Mouse (Mus musculus): ENCODE measurements around the gene Nfe2l3.

- no peak for TF ChIP-seq CTCF (IDR thresholded peaks at IDR 0.05; ENCODE audit: low read depth, low read length)
- TF ChIP-seq GATA2 (IDR thresholded peaks at IDR 0.05; ENCODE audit: borderline replicate concordance, low read depth, low read length): no peak
Measured at GRCm38 (mm10) chr6:51486731-51487130, 54.3 kb downstream of the Nfe2l3 start.
